ENCODE assay signal across 11 mouse cellular contexts in genomic region chr13:96434899-96435331, GRCm38 (mm10). TPM values are rescaled to one million over a fixed set of nuclear protein-coding genes. Genes with fewer than 3 reads are reported as not detected.
DNase-seq lines count a peak whose midpoint lies in the region; ATAC-seq and TF ChIP-seq lines count a peak whose summit lies in the region.
"Had no signal": no experiment of that assay in that cellular context is flagged by ENCODE, and none has a peak within 500 bp of the region (broad histone marks: within the 10 kb centered on the region; RNA-seq: fewer than 3 reads in every experiment).

No protein-coding gene starts in this region.

- no peak for TF ChIP-seq CTCF in brain, embryonic 14.5 days (IDR thresholded peaks at IDR 0.05; ENCODE audit: borderline replicate concordance, extremely low read depth, insufficient read depth, insufficient read length)

- peak overlapping the region; percentile 27; the same call in 1 of the 2 replicates for H3K27ac ChIP-seq in kidney, embryonic 14.5 days (ENCODE audit: low read depth, low read length)
- 0 out of 2 replicates have a peak overlapping the region, but pooled peaks have one; percentile 35 for H3K27ac ChIP-seq in embryonic facial prominence, embryonic 15.5 days (replicated peaks)
- no peak overlapping the region for H3K27ac ChIP-seq in midbrain, embryonic 10.5 days (replicated peaks)
- H3K27ac ChIP-seq: liver, embryonic 14.5 days had no signal

- H3K36me3 ChIP-seq in kidney, embryonic 14.5 days (ENCODE audit: control insufficient read depth, insufficient read depth, low read length), result no peaks in the 10 kb centered on the region
- H3K36me3 ChIP-seq in embryonic facial prominence, embryonic 15.5 days, result no peaks in the 10 kb centered on the region
- H3K36me3 ChIP-seq in midbrain, embryonic 10.5 days, result no peaks in the 10 kb centered on the region

- DNase-seq in kidney, adult 18-20 months, result no peak
- peak; percentile 24 for DNase-seq in brain, embryonic 14.5 days (ENCODE audit: low read depth)
- DNase-seq in kidney, postnatal 4 days, result peak; percentile 58 to 65
- DNase-seq in layer of hippocampus, postnatal 36 days, result no peak
- no peak for DNase-seq in spleen, adult 12 weeks (ENCODE audit: low spot score)
- DNase-seq in midbrain, embryonic 10.5 days (ENCODE audit: low spot score), result no peak

- 38% methylated on average over 5 of the region's 5 CpGs for WGBS in kidney, embryonic 14.5 days
- 32% methylated on average over 5 of the region's 5 CpGs for WGBS in embryonic facial prominence, embryonic 15.5 days
- WGBS in midbrain, embryonic 10.5 days, result 62% methylated on average over 5 of the region's 5 CpGs

- no peak overlapping the region for H3K4me2 ChIP-seq in kidney, embryonic 14.5 days (replicated peaks; ENCODE audit: low read depth, low read length)
- H3K4me2 ChIP-seq in embryonic facial prominence, embryonic 15.5 days (replicated peaks), result no peak overlapping the region

- peaks cover 31% of the 10 kb centered on the region for H3K4me1 ChIP-seq in kidney, embryonic 14.5 days (ENCODE audit: control insufficient read depth, insufficient read depth, low read length)
- peaks cover 18% of the 10 kb centered on the region; the same call in 1 of the 2 replicates for H3K4me1 ChIP-seq in embryonic facial prominence, embryonic 15.5 days
- H3K4me1 ChIP-seq in midbrain, embryonic 10.5 days, result peaks cover 20% of the 10 kb centered on the region

- peak; percentile 48 for ATAC-seq in kidney, embryonic 14.5 days (ENCODE audit: low FRiP score, low TSS enrichment)
- peak; percentile 45; the same call in 1 of the 2 replicates for ATAC-seq in embryonic facial prominence, embryonic 15.5 days (ENCODE audit: insufficient number of reproducible peaks, low FRiP score, low TSS enrichment, low read depth)

- H3K9me3 ChIP-seq in kidney, embryonic 14.5 days (ENCODE audit: control insufficient read depth, low read length), result no peaks in the 10 kb centered on the region
- no peaks in the 10 kb centered on the region for H3K9me3 ChIP-seq in embryonic facial prominence, embryonic 15.5 days (replicated peaks)
- H3K9me3 ChIP-seq in midbrain, embryonic 10.5 days (replicated peaks), result no peaks in the 10 kb centered on the region

- H3K4me3 ChIP-seq in kidney, embryonic 14.5 days (ENCODE audit: low read length), result no peak overlapping the region
- H3K4me3 ChIP-seq in embryonic facial prominence, embryonic 15.5 days (replicated peaks), result no peak overlapping the region
- H3K4me3 ChIP-seq in midbrain, embryonic 10.5 days, result no peak overlapping the region

- no peak for TF ChIP-seq POLR2A in brain, embryonic 14.5 days (IDR thresholded peaks at IDR 0.05; ENCODE audit: borderline replicate concordance, extremely low read depth, insufficient read depth, insufficient read length, poor library complexity, severe bottlenecking)

- no peak overlapping the region for H3K9ac ChIP-seq in kidney, embryonic 14.5 days (ENCODE audit: low read depth, low read length)
- H3K9ac ChIP-seq in embryonic facial prominence, embryonic 15.5 days, result no peak overlapping the region
- H3K9ac ChIP-seq: liver, embryonic 14.5 days had no signal

- no peaks in the 10 kb centered on the region for H3K27me3 ChIP-seq in kidney, embryonic 14.5 days (ENCODE audit: control insufficient read depth, insufficient read depth, low read length)
- no peaks in the 10 kb centered on the region for H3K27me3 ChIP-seq in embryonic facial prominence, embryonic 15.5 days
- H3K27me3 ChIP-seq in midbrain, embryonic 10.5 days (ENCODE audit: low read depth, poor library complexity, severe bottlenecking), result no peaks in the 10 kb centered on the region

RNA-seq across cellular contexts. Expression of gene Ankdd1b, which starts 36.1 kb away (rescaled TPM):
- 0.28 TPM in 1 of 2 replicates, not detected in the other for polyA plus RNA-seq in kidney, embryonic 14.5 days (2014; fragmentation: Nextera tagmentation; extraction: Ambion mirVana)
- polyA plus RNA-seq in brain, embryonic 14.5 days (2012; rRNA removed), result 0.04 TPM in 1 of 2 replicates, not detected in the other
- polyA plus RNA-seq in embryonic facial prominence, embryonic 15.5 days (2015; fragmentation: Nextera tagmentation; extraction: Ambion mirVana), result 0.12 and 0.26 TPM in 2 replicates
- under 1 TPM in 1 of 2 experiments, not detected in 1; 0.32 TPM for total RNA-seq in layer of hippocampus, postnatal 36 days (2021)
- polyA plus RNA-seq in midbrain, embryonic 10.5 days (2016; fragmentation: Nextera tagmentation; extraction: Ambion mirVana), result not detected in 2 replicates
- polyA plus RNA-seq: neural tube, embryonic 11.5 days had no signal

RNA-seq across cellular contexts. Expression of gene Poc5, which starts 46.8 kb away (rescaled TPM):
- polyA plus RNA-seq in kidney, embryonic 14.5 days (2014; fragmentation: Nextera tagmentation; extraction: Ambion mirVana), result 17.4 and 18.4 TPM in 2 replicates
- polyA plus RNA-seq in brain, embryonic 14.5 days (2012; rRNA removed), result 17.2 and 19.8 TPM in 2 replicates
- 14.3 and 20.6 TPM in 2 replicates for polyA plus RNA-seq in embryonic facial prominence, embryonic 15.5 days (2015; fragmentation: Nextera tagmentation; extraction: Ambion mirVana)
- 10 to 100 TPM; 29.4 to 37.8 TPM for total RNA-seq in layer of hippocampus, postnatal 36 days (2021)
- polyA plus RNA-seq in midbrain, embryonic 10.5 days (2016; fragmentation: Nextera tagmentation; extraction: Ambion mirVana), result 19.8 and 22.3 TPM in 2 replicates

RNA-seq across cellular contexts. Expression of gene Gm17622, which starts 55.6 kb away (rescaled TPM):
- polyA plus RNA-seq in kidney, embryonic 14.5 days (2014; fragmentation: Nextera tagmentation; extraction: Ambion mirVana), result not detected in 2 replicates
- polyA plus RNA-seq in brain, embryonic 14.5 days (2012; rRNA removed), result not detected in 2 replicates
- polyA plus RNA-seq in embryonic facial prominence, embryonic 15.5 days (2015; fragmentation: Nextera tagmentation; extraction: Ambion mirVana), result not detected in 2 replicates
- not detected for total RNA-seq in layer of hippocampus, postnatal 36 days (2021)
- polyA plus RNA-seq in midbrain, embryonic 10.5 days (2016; fragmentation: Nextera tagmentation; extraction: Ambion mirVana), result not detected in 2 replicates
- total RNA-seq: ES-E14 had no signal
- polyA plus RNA-seq: liver, embryonic 14.5 days; neural tube, embryonic 11.5 days had no signal

Comparison
In these comparisons a context has a peak if more than half of its experiments do, and no peak if none do; other contexts are left out.
1. DNase-seq: peak in brain, embryonic 14.5 days (single experiment) and kidney, postnatal 4 days (2 of 2); none in kidney, adult 18-20 months (single experiment), layer of hippocampus, postnatal 36 days (0 of 2), spleen, adult 12 weeks (single experiment) and midbrain, embryonic 10.5 days (single experiment).